Mouse (Mus musculus) brain, embryonic 14.5 days (tissue): Measurements from ENCODE around the gene Hist1h3h.
"Not testable (repeated sequence)": the region's sequence is repeated elsewhere in the genome, so short reads cannot be mapped to it uniquely, and the experiment has no call there.

Experiments
- CTCF ChIP-seq: fragments of 200-500 bp; IDR thresholded peaks from 2 replicates; pipeline ENCODE4 v1.5.1; 2012; ENCODE audit warnings: inconsistent platforms, mild to moderate bottlenecking, moderate library complexity, borderline replicate concordance; ENCODE audit not compliant: insufficient read depth, insufficient read length; ENCODE audit errors: extremely low read depth
- POLR2A ChIP-seq: fragments of 200-500 bp; IDR thresholded peaks from 2 replicates; pipeline ENCODE4 v1.6.1; 2012; ENCODE audit warnings: mild to moderate bottlenecking, inconsistent platforms, borderline replicate concordance; ENCODE audit not compliant: poor library complexity, insufficient read depth, insufficient read length, severe bottlenecking; ENCODE audit errors: extremely low read depth

GRCm38 (mm10) chr13:21721107-21721756, 3.8 kb downstream of the Hist1h3h start:
- TF ChIP-seq POLR2A, CTCF: not testable (repeated sequence)
